Mouse (Mus musculus) intestine, postnatal 0 days (tissue): ENCODE measurements around the gene Bcr. TPM values are rescaled to one million over a fixed set of nuclear protein-coding genes. Genes with fewer than 3 reads are reported as not detected.

ENCODE experiments used
- ATAC-seq: fragments of 200-750 bp; cut with Nextera tagmentation; 2 replicates; pipeline ENCODE4 v1.8.0; 2017; ENCODE audit warnings: mild to moderate bottlenecking, moderate TSS enrichment, moderate library complexity
- H3K27ac ChIP-seq: fragments of 300-500 bp; sonication (generic); 2 replicates; pipeline ENCODE4 v1.5.1; 2014; ENCODE audit warnings: mild to moderate bottlenecking, low read depth, low read length, moderate library complexity
- H3K27me3 ChIP-seq: fragments of 300-500 bp; sonication (generic); replicated peaks from 2 replicates; pipeline ENCODE4 v1.6.1; 2014; ENCODE audit warnings: low read length, mixed read lengths; ENCODE audit not compliant: control insufficient read depth, insufficient read depth
- H3K36me3 ChIP-seq: fragments of 300-500 bp; sonication (generic); 2 replicates; pipeline ENCODE4 v1.6.1; 2014; ENCODE audit warnings: mild to moderate bottlenecking, moderate library complexity; ENCODE audit not compliant: control insufficient read depth, insufficient read depth
- H3K4me1 ChIP-seq: fragments of 300-500 bp; sonication (generic); replicated peaks from 2 replicates; pipeline ENCODE4 v1.6.1; 2014; ENCODE audit warnings: antibody characterized with exemption, low read length, mixed read lengths; ENCODE audit not compliant: control insufficient read depth, insufficient read depth
- H3K4me2 ChIP-seq: fragments of 300-500 bp; sonication (generic); replicated peaks from 2 replicates; pipeline ENCODE4 v1.6.1; 2014; ENCODE audit warnings: low read depth, mild to moderate bottlenecking, moderate library complexity
- H3K4me3 ChIP-seq: fragments of 300-500 bp; sonication (generic); 2 replicates; pipeline ENCODE4 v1.5.1; 2014; ENCODE audit warnings: low read depth, low read length
- H3K9ac ChIP-seq: fragments of 300-500 bp; sonication (generic); 2 replicates; pipeline ENCODE4 v1.6.1; 2014; ENCODE audit warnings: mild to moderate bottlenecking, low read depth, low read length
- H3K9me3 ChIP-seq: fragments of 300-500 bp; sonication (generic); 2 replicates; pipeline ENCODE4 v1.6.1; 2016; ENCODE audit warnings: mixed run types; ENCODE audit not compliant: control insufficient read depth
- CTCF ChIP-seq: sonication (generic); IDR thresholded peaks from 2 replicates; pipeline ENCODE4 v1.5.1; 2016; ENCODE audit warnings: low read depth, mild to moderate bottlenecking, control low read depth, antibody characterized with exemption, moderate library complexity
- WGBS: fragments of 180-500 bp; shearing (Covaris S2); extraction: QIAGEN DNeasy Blood & Tissue Kit; methylation state at CpG from one replicate; pipeline ENCODE4 v1.1.7; 2014; 5-methylcytosine and 5-hydroxymethylcytosine counted together
- polyA plus RNA-seq: library from polyadenylated mRNA; unstranded; fragments of >200 nt; fragmentation: Nextera tagmentation; extraction: Ambion mirVana; gene quantifications from 2 replicates; pipeline ENCODE4 v1.2.1, GENCODE M21; 2015

The Bcr gene
- polyA plus RNA-seq, 1 experiment from 2014 or later: 26.7 TPM

DNA sequence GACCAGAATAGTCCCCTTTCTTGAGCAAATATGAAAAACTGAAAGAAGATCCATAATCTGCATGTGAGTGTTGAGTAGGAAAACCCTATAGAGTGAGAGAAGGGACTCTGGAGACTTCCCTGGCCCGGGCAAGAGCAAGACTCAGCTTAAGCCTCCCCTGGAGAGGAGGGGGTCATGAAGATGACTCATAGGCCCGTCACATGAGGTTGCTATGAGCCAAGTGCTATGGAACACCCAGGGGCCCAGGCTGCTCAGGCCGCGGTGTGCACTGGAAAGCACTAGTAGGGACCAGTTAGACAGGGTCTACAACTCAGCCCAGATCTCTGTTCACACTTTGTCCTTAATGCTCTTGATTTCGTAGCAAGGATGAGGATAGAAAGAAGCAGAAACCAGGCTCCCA lies 54.8 kb downstream of the Bcr start:
- Histone ChIP-seq H3K4me2 (no peak overlapping the region), H3K9me3 (no peaks in the 10 kb centered on the region), H3K27me3 (no peaks in the 10 kb centered on the region), H3K9ac (no peak overlapping the region), H3K27ac (no peak overlapping the region), H3K4me3 (no peak overlapping the region), H3K36me3 (no peaks in the 10 kb centered on the region), H3K4me1 (peaks cover 3% of the 10 kb centered on the region; the same call in 1 of the 2 replicates)
- no peak for ATAC-seq
- WGBS: 45% methylated on average over 5 of the region's 5 CpGs
- TF ChIP-seq CTCF: no peak

DNA sequence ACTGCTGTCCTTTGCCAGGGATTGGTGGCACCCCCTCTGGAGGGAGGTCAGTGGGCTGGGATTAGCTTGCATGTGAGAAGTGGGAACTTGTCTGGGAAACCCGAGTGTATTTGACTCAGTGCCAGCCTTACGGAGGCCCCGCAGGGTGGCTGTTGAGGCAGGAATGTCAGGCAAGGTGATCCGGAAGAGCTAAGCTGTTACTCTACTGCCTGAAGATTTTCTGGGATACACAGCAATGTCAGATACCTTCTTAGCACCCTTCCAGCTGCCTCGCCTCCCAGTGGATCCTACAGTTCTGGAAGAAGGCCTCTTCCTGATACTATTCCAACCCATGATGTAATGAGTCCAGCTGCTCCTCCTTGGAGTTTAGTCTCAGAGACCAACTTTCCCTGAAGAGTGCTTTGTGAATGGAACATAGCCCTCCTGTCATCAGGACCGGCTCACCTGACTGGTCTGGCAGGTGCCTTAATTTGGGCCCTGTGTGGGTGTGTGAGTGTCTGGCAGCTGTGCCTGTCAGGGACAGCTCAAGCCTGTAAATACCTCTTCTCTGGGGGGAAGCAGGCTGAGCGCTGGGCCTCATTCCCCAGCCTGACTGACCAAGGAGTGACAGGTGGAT lies 56.6 kb downstream of the Bcr start:
- no peaks in the 10 kb centered on the region for H3K36me3 ChIP-seq
- no peak overlapping the region for H3K4me3 ChIP-seq
- ATAC-seq: no peak
- TF ChIP-seq CTCF: no peak
- no peaks in the 10 kb centered on the region for H3K9me3 ChIP-seq
- peak overlapping the region; percentile 9; the same call in 1 of the 2 replicates for H3K27ac ChIP-seq
- H3K9ac ChIP-seq: no peak overlapping the region
- 51% methylated on average over 7 of the region's 7 CpGs for WGBS
- H3K4me2 ChIP-seq: no peak overlapping the region
- peaks cover 7% of the 10 kb centered on the region; the same call in 1 of the 2 replicates for H3K4me1 ChIP-seq
- no peaks in the 10 kb centered on the region for H3K27me3 ChIP-seq

GRCm38 (mm10) chr10:75118444-75118843 lies 58.1 kb downstream of the Bcr start:
- ATAC-seq: no peak
- no peak overlapping the region for H3K4me3 ChIP-seq
- TF ChIP-seq CTCF: no peak
- no peak overlapping the region for H3K4me2 ChIP-seq
- no peaks in the 10 kb centered on the region for H3K27me3 ChIP-seq
- H3K9me3 ChIP-seq: no peaks in the 10 kb centered on the region
- H3K9ac ChIP-seq: no peak overlapping the region
- WGBS: 74% methylated on average over 6 of the region's 6 CpGs
- peaks cover 7% of the 10 kb centered on the region; the same call in 1 of the 2 replicates for H3K4me1 ChIP-seq
- no peak overlapping the region for H3K27ac ChIP-seq
- no peaks in the 10 kb centered on the region for H3K36me3 ChIP-seq

DNA sequence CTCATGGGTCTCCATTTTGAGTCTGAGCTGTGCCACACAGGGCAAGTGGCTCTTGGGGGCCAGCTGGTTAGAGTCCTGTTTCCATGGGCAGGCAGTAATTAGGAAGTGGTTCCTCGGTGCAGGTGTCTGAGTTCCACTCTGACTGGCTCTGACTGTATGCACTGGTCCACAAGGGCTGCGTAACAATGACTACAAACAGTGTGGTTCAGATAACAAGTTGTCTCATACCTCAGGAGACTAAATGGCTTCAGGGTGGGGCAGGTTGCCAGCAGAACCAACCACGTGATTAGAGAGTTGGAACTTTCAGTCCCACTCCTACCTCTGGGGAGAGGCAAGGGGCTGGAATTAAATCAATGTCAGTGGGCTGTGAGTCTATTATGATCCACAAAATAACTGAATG lies 59.0 kb downstream of the Bcr start:
- Histone ChIP-seq H3K4me1 (peaks cover 7% of the 10 kb centered on the region; the same call in 1 of the 2 replicates), H3K4me2 (no peak overlapping the region), H3K4me3 (no peak overlapping the region), H3K9me3 (no peaks in the 10 kb centered on the region), H3K36me3 (no peaks in the 10 kb centered on the region), H3K27ac (no peak overlapping the region), H3K9ac (no peak overlapping the region), H3K27me3 (no peaks in the 10 kb centered on the region)
- WGBS: 31% methylated on average over 3 of the region's 3 CpGs
- TF ChIP-seq CTCF: no peak
- ATAC-seq: peak; percentile 62

DNA sequence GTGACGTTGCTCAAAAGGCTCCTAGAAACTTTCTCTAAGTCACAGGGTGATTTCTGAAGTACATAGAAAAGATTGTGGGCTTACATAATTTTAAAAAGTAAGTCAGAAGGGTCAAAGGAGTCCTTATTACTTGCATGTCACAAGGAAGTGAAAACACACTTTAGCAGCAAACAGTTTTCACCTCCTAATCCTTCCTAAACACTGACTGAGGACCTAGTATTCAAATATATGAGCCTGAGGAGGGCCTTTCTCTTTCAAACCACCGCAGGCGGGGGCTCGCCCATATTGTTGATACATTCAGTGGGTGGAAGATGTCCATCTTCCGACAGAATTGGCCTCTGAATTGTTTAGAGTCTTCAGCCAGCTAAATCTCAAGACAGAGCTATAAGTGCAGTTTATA lies 59.8 kb downstream of the Bcr start:
- no peak for ATAC-seq
- H3K4me3 ChIP-seq: no peak overlapping the region
- TF ChIP-seq CTCF: no peak
- no peak overlapping the region for H3K9ac ChIP-seq
- WGBS: 55% methylated on average over 5 of the region's 5 CpGs
- no peaks in the 10 kb centered on the region for H3K27me3 ChIP-seq
- H3K4me1 ChIP-seq: peaks cover 7% of the 10 kb centered on the region; the same call in 1 of the 2 replicates
- H3K9me3 ChIP-seq: no peaks in the 10 kb centered on the region
- no peak overlapping the region for H3K4me2 ChIP-seq
- H3K36me3 ChIP-seq: 0 out of 2 replicates have a peak, but pooled peaks cover 6% of the 10 kb centered on the region
- H3K27ac ChIP-seq: no peak overlapping the region

DNA sequence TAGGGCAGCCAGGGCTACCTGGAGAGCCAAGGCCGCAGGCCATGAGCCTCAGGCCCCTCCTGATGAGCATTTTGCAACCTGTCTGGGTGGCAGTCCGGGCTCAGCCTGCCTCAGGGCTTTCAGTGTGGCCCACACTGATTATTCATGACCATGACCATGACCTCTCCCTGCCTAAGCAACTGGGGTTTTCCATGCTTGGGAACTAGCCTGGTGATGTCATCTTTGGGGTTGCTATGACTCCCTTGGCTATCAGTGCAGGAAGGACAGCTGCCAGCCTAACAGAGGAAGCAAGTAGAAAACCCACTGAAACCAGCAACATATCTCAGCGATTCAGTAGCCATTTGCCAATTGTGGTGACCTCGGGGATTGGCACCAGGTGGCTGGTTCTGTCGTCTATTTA lies 60.6 kb downstream of the Bcr start:
- Histone ChIP-seq H3K9me3 (no peaks in the 10 kb centered on the region), H3K9ac (no peak overlapping the region), H3K4me1 (peaks cover 7% of the 10 kb centered on the region; the same call in 1 of the 2 replicates), H3K27me3 (no peaks in the 10 kb centered on the region), H3K27ac (no peak overlapping the region), H3K36me3 (peaks cover 14% of the 10 kb centered on the region), H3K4me2 (no peak overlapping the region), H3K4me3 (no peak overlapping the region)
- TF ChIP-seq CTCF: no peak
- peak; percentile 30; the same call in 1 of the 2 replicates for ATAC-seq
- 65% methylated on average over 5 of the region's 5 CpGs for WGBS
